In the genomic region with DNA sequence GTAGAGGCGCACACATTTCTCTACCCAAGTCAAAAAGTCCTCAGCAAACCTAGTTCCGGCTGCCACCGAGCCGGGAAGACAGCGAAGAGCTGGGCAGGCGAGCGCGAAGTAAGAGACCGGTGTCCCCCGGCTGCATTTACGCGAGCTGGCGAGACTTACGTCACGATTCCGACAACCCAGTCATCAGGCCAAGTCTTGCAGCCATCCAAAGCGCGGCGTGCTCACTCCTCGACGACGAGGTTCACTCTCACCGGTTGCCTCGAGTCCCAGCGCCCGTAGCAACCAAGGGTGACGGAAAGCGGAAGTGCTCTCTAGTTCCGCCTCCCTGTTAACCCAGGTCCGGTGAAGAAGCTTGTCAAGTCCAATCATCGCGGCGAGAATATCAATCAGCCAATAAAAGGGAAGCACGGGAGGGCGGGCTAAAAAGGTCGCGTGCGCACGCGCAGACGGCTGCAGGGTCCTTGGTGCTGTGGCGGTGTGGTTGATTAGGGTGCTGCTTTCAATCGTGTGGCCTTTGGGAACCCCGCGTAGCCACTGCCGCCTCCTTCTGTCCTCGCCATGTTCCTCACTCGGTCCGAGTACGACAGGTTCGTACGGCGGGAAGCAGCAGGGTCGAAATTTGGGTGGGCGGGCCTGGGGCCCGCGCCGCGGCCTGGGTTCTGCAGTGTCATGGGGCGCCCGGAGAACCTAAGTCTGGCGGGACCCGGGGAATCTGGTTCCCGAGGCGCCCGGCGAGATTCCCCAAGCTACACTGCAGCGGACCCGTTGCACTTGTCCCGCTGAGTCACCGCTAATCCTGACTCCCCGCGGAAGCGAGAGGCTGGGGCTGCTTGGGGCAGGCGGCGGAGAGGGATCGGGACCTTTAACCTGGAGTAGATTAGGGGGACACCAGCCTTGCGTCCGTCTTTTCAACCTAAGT, we compare ENCODE assay signal across 8 mouse cellular contexts. TPM values are rescaled to one million over a fixed set of nuclear protein-coding genes. Genes with fewer than 3 reads are reported as not detected.
A peak's percentile ranks its signal among the peaks of the same experiment; 100 is the strongest.
DNase-seq lines count a peak whose midpoint lies in the region; ATAC-seq and TF ChIP-seq lines count a peak whose summit lies in the region.

A gene (plus strand): TSS at position 208 of the 919 bp plus-strand sequence.

- H3K27me3 ChIP-seq in forebrain, embryonic 15.5 days, result no peaks in the 10 kb centered on the region

- H3K9me3 ChIP-seq in ES-E14 (ENCODE audit: control insufficient read depth, insufficient read depth, low read depth, low read length), result no peaks in the 10 kb centered on the region
- H3K9me3 ChIP-seq in forebrain, embryonic 15.5 days, result no peaks in the 10 kb centered on the region

- peak; percentile 59; the same call in 1 of the 2 replicates for TF ChIP-seq POLR2A in lung, adult 2 months (IDR thresholded peaks at IDR 0.05; ENCODE audit: borderline replicate concordance, extremely low read depth, low read depth, low read length)

- H3K27ac ChIP-seq in ES-E14 (ENCODE audit: insufficient read depth, low read depth, low read length, poor library complexity, severe bottlenecking), result peak within 1 kb of the TSS; percentile 32
- H3K27ac ChIP-seq in forebrain, embryonic 15.5 days (replicated peaks), result peak within 1 kb of the TSS; percentile 33; the same call in 1 of the 2 replicates

- in situ Hi-C loops in ES-E14 (cut with MboI; ENCODE audit: low sequenced_read_pairs in 2 of 2, unreplicated experiment in 2 of 2), result no loop called here

- H3K36me3 ChIP-seq in ES-E14 (ENCODE audit: control insufficient read depth, insufficient read depth, low read length, poor library complexity, severe bottlenecking), result 0 out of 2 replicates have a peak, but pooled peaks cover 2% of the 10 kb centered on the region
- H3K36me3 ChIP-seq in forebrain, embryonic 15.5 days, result peaks cover 3% of the 10 kb centered on the region

- peak; percentile 100 for ATAC-seq in forebrain, embryonic 15.5 days (replicated peaks)
- ATAC-seq in neutrophil, adult 5-6 weeks (ENCODE audit: extremely low read depth, insufficient number of reproducible peaks, low FRiP score, poor library complexity, severe bottlenecking), result peak; percentile 100

- peak within 1 kb of the TSS; percentile 88 to 95 for H3K4me3 ChIP-seq in ES-E14 (ENCODE audit: insufficient read depth in 1 of 2, low read depth in 1 of 2, low read length in 2 of 2, poor library complexity in 1 of 2, severe bottlenecking in 1 of 2)
- peak within 1 kb of the TSS; percentile 85 for H3K4me3 ChIP-seq in forebrain, embryonic 15.5 days
- H3K4me3 ChIP-seq in lung, adult 2 months (replicated peaks; ENCODE audit: extremely low read depth, low read depth, low read length), result peak within 1 kb of the TSS; percentile 74

- peak within 1 kb of the TSS; percentile 96 for H3K9ac ChIP-seq in ES-E14 (ENCODE audit: insufficient read depth, low read depth, low read length, poor library complexity, severe bottlenecking)
- peak within 1 kb of the TSS; percentile 83 for H3K9ac ChIP-seq in forebrain, embryonic 15.5 days (replicated peaks)

- intact Hi-C loops in heart, postnatal 25 days (cut with DNase I), result loop anchor here (5.0 kb wide), 2 partner anchors 45 to 90 kb away; a partner anchor contains a TSS

- H3K4me2 ChIP-seq in forebrain, embryonic 15.5 days (replicated peaks), result peak within 1 kb of the TSS; percentile 81

- under 1% methylated on average over 79 of the region's 79 CpGs for WGBS in forebrain, embryonic 15.5 days
- WGBS in lung, adult 2 months, result under 1% methylated on average over 79 of the region's 79 CpGs

- TF ChIP-seq CTCF in lung, adult 2 months (IDR thresholded peaks at IDR 0.05; ENCODE audit: insufficient read depth, low read length), result no peak

- H3K4me1 ChIP-seq in ES-E14 (ENCODE audit: control insufficient read depth in 2 of 2, insufficient read depth in 2 of 2, low read length in 2 of 2, poor library complexity in 1 of 2), result peaks cover 4% of the 10 kb centered on the region in 2 experiments; a peak in 1 of 4 replicates
- H3K4me1 ChIP-seq in forebrain, embryonic 15.5 days, result peaks cover 25% of the 10 kb centered on the region
- peaks cover 3% of the 10 kb centered on the region for H3K4me1 ChIP-seq in lung, adult 2 months (ENCODE audit: control insufficient read depth, insufficient read depth, low read length)

- DNase-seq in ES-E14 (ENCODE audit: low read depth, low spot score), result peak; percentile 99
- peak; percentile 94 for DNase-seq in cerebellum, adult 11-12 months
- DNase-seq in heart, postnatal 25 days (ENCODE audit: low spot score), result peak; percentile 89
- DNase-seq in layer of hippocampus, adult 18-20 months (ENCODE audit: low spot score in 2 of 2), result peak; percentile 93 to 98
- DNase-seq in lung, adult 2 months, result peak; percentile 90
- peak; percentile 89 to 95 for DNase-seq in thymus, adult 18-20 months

TF ChIP-seq in ES-E14, 5 proteins besides CTCF, POLR2A, EP300 and RAD21:
- TF ChIP-seq ZC3H11A (IDR thresholded peaks at IDR 0.05; ENCODE audit: borderline replicate concordance, low read depth, low read length), result no peak
- peak; percentile 71; the same call in 1 of the 2 replicates for TF ChIP-seq CHD2 (IDR thresholded peaks at IDR 0.05; ENCODE audit: low read depth, low read length)
- no peak for TF ChIP-seq ZNF384 (IDR thresholded peaks at IDR 0.05; ENCODE audit: low read depth, low read length)

RNA-seq across cellular contexts. Expression of the gene that starts here (rescaled TPM):
- total RNA-seq in ES-E14 (2012; rRNA removed), result 172 and 248 TPM in 2 replicates
- 260 and 271 TPM in 2 replicates for polyA plus RNA-seq in forebrain, embryonic 15.5 days (2015; fragmentation: Nextera tagmentation; extraction: Ambion mirVana)
- 10 to 100 TPM; 52.5 to 53.8 TPM for total RNA-seq in heart, postnatal 25 days (2021)
- 10 to 100 TPM; 67.2 to 69.9 TPM for total RNA-seq in layer of hippocampus, adult 18-20 months (2021)
- polyA plus RNA-seq in lung, adult 2 months (2012; rRNA removed), result 22.6 and 37.4 TPM in 2 replicates
- 54.4 and 69.7 TPM in 2 replicates for total RNA-seq in neutrophil, adult 5-6 weeks (2017)

Comparison
In these comparisons a context has a peak if more than half of its experiments do, and no peak if none do; other contexts are left out.
1. Peak in every context shown above with its lines: DNase-seq, ATAC-seq, H3K4me3 ChIP-seq and H3K27ac ChIP-seq.